Mouse (Mus musculus) ES-Bruce4 (cell line): ENCODE measurements around the gene Slc38a3. TPM values are rescaled to one million over a fixed set of nuclear protein-coding genes. Genes with fewer than 3 reads are reported as not detected.

Experiments
- H3K27ac ChIP-seq: 2 replicates; pipeline ENCODE4 v1.5.1; 2012; ENCODE audit warnings: low read length, inconsistent platforms; ENCODE audit not compliant: insufficient read depth
- H3K27me3 ChIP-seq: 2 replicates; pipeline ENCODE4 v1.6.1; 2012; ENCODE audit warnings: mild to moderate bottlenecking, low read length, inconsistent platforms; ENCODE audit not compliant: control insufficient read depth, poor library complexity, insufficient read depth, severe bottlenecking
- H3K36me3 ChIP-seq: 2 replicates; pipeline ENCODE4 v1.6.1; 2012; ENCODE audit warnings: inconsistent platforms, mild to moderate bottlenecking, low read length, moderate library complexity; ENCODE audit not compliant: control insufficient read depth, poor library complexity, insufficient read depth, severe bottlenecking
- H3K4me1 ChIP-seq: one replicate; pipeline ENCODE4 v1.8.1; 2011; ENCODE audit warnings: low read length; ENCODE audit not compliant: control insufficient read depth, insufficient read depth
- H3K4me3 ChIP-seq: 2 replicates; pipeline ENCODE4 v1.5.1; 2011; ENCODE audit warnings: low read depth, mild to moderate bottlenecking, low read length
- H3K9ac ChIP-seq: 2 replicates; pipeline ENCODE4 v1.6.1; 2012; ENCODE audit warnings: low read depth, mild to moderate bottlenecking, inconsistent platforms; ENCODE audit not compliant: poor library complexity, severe bottlenecking
- H3K9me3 ChIP-seq: replicated peaks from 2 replicates; pipeline ENCODE4 v1.6.1; 2012; ENCODE audit warnings: mild to moderate bottlenecking, low read length, inconsistent platforms; ENCODE audit not compliant: control insufficient read depth, poor library complexity, insufficient read depth, severe bottlenecking
- CTCF ChIP-seq: IDR thresholded peaks from one replicate; pipeline ENCODE4 v1.8.1; 2011; ENCODE audit warnings: low read depth, low read length
- EP300 ChIP-seq: IDR thresholded peaks from 2 replicates; pipeline ENCODE4 v1.6.1; 2011; ENCODE audit warnings: low read depth, low read length; ENCODE audit not compliant: insufficient read depth
- POLR2A ChIP-seq: IDR thresholded peaks from one replicate; pipeline ENCODE4 v1.8.1; 2011; ENCODE audit warnings: low read length; ENCODE audit not compliant: insufficient read depth
- polyA plus RNA-seq: library from polyadenylated mRNA; stranded (reverse); fragments of >200 nt; gene quantifications from 2 replicates; pipeline ENCODE4 v1.2.4, GENCODE M21; 2011; ENCODE audit warnings: low read depth; ENCODE audit not compliant: missing spikeins, insufficient read depth, insufficient read length

The Slc38a3 gene
- polyA plus RNA-seq, 1 experiment, result 8.1 TPM

DNA sequence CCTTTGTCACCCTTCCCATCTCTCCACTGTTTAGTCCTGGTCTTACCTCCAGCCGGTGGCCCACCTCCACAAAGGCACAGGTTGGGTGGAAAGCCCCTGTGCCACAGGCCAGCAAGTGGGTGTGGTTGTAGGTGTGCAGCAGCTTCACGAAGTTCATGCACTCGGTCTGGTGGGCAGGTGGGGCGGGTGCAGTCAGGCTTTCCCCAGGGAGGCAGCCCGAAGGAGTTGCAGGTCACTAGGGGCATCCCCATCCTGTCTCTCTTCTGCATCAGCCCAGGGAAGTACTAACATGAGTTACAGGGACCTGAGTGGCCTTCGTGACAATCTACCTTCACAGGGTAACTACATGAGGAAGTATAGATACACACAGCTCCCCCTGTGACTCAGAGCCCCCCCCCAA lies 66.1 kb downstream of the Slc38a3 start:
- Histone ChIP-seq H3K27ac (no peak overlapping the region), H3K36me3 (no peaks in the 10 kb centered on the region), H3K4me1 (peaks cover 11% of the 10 kb centered on the region), H3K9ac (no peak overlapping the region), H3K27me3 (no peaks in the 10 kb centered on the region), H3K9me3 (no peaks in the 10 kb centered on the region), H3K4me3 (no peak overlapping the region)
- no peak for TF ChIP-seq POLR2A
- no peak for TF ChIP-seq CTCF
- TF ChIP-seq EP300, result no peak

DNA sequence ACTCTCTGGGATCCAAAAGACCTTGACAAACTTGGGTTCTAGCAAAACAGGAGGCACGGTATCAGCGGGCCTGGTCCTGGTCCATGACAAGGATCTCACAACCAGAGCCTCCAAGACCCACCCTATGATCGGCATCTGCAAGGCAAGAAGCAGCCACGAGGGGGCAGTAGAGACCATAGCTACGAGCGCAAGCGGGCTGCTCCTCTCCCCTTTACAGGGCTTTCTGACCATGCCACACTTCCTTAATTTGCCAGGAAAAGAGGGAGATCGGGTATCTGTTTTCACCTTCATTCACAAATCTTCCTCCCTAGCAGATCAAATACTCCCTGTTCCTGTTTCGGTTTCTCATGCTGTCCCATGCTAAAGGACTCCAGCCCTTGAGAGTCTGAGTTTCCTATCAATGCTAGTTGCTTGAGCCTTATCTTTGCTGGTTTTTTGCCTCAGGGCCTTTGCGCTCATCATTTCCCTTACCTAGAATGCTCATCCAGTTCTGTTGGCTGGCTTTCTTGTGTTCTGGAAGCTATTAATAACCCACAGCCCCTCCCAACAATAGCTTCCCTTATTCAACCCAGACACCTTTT lies 67.2 kb downstream of the Slc38a3 start:
- Histone ChIP-seq H3K9me3 (no peaks in the 10 kb centered on the region), H3K36me3 (no peaks in the 10 kb centered on the region), H3K4me3 (no peak overlapping the region), H3K27ac (no peak overlapping the region), H3K4me1 (peaks cover 11% of the 10 kb centered on the region), H3K27me3 (no peaks in the 10 kb centered on the region), H3K9ac (no peak overlapping the region)
- TF ChIP-seq CTCF, result peak; percentile 99
- no peak for TF ChIP-seq POLR2A
- peak; percentile 48; the same call in 1 of the 2 replicates for TF ChIP-seq EP300

DNA sequence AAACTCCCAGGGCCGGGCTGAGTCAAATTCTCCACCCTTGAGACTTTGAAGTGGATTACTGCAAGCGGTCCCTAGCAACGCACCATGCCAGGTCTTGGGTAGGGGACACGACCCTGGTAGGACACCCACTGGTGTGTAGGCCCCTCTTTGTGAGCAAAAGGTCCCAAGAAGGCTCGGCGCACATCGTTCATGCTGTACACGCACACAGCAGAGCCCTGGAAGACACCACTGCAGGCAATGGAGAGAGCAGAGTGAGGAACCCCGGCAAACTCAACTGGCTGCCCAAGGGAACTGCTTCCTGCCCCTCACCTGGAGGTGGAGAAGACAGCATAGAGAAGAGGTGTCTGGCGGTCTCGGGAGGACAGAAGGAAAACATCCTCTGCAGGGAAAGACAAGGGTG lies 68.1 kb downstream of the Slc38a3 start:
- no peak for TF ChIP-seq CTCF
- TF ChIP-seq POLR2A, result no peak
- no peak for TF ChIP-seq EP300
- Histone ChIP-seq H3K9ac (no peak overlapping the region), H3K36me3 (no peaks in the 10 kb centered on the region), H3K4me1 (peaks cover 8% of the 10 kb centered on the region), H3K27ac (no peak overlapping the region), H3K4me3 (no peak overlapping the region), H3K27me3 (no peaks in the 10 kb centered on the region), H3K9me3 (no peaks in the 10 kb centered on the region)

DNA sequence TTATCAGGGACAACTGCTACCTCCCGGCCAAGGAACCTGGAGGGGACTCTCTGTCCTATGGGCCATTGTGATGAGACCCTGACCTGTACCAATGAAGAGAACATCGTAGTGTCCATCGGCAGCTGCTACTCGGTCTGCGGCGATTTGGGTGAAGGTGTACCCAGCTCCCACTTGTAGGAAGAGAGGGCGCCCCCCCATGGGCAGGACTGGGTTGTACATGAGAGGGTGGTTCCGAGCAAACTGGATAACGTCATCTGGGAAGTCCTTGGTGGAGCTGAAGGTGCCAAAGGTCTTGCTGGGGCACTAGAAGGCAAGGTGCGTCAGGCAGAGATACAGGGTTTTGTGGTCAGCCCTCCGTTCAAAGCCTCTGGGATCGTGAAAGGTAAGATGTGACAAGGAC lies 68.6 kb downstream of the Slc38a3 start:
- no peak overlapping the region for H3K9ac ChIP-seq
- TF ChIP-seq CTCF (peak; percentile 49), EP300 (no peak)

More for the DNA sequence above, 68.6 kb downstream of the Slc38a3 start:
- Histone ChIP-seq H3K4me3 (no peak overlapping the region), H3K36me3 (no peaks in the 10 kb centered on the region), H3K9me3 (no peaks in the 10 kb centered on the region), H3K27ac (no peak overlapping the region), H3K4me1 (peaks cover 8% of the 10 kb centered on the region), H3K27me3 (no peaks in the 10 kb centered on the region)

Other genes starting within 250 kb of the Slc38a3 start
- gene Tmem115, start 135.6 kb downstream of the Slc38a3 start, polyA plus RNA-seq, result 10.7 and 11.6 TPM in 2 replicates
- 7.7 and 9.2 TPM in 2 replicates for gene Cyb561d2, start 127.3 kb downstream of the Slc38a3 start, polyA plus RNA-seq
- gene Nprl2, start 127.3 kb downstream of the Slc38a3 start, polyA plus RNA-seq, result 32.3 and 32.7 TPM in 2 replicates
- not detected in 2 replicates for gene Zmynd10, start 122.2 kb downstream of the Slc38a3 start, polyA plus RNA-seq
- gene Rassf1, start 118.0 kb downstream of the Slc38a3 start, polyA plus RNA-seq, result 23.7 and 24.8 TPM in 2 replicates
- gene Tusc2, start 106.3 kb downstream of the Slc38a3 start, polyA plus RNA-seq, result 23.5 and 25.3 TPM in 2 replicates
- 38.4 and 38.7 TPM in 2 replicates for gene Hyal2, start 101.6 kb downstream of the Slc38a3 start, polyA plus RNA-seq
- gene Hyal1, start 92.6 kb downstream of the Slc38a3 start, polyA plus RNA-seq, result 25.8 and 29.7 TPM in 2 replicates
- gene Naa80, start 90.6 kb downstream of the Slc38a3 start, polyA plus RNA-seq, result 18.6 and 21.1 TPM in 2 replicates
- 1.0 and 2.1 TPM in 2 replicates for gene Hyal3, start 88.7 kb downstream of the Slc38a3 start, polyA plus RNA-seq
- gene Ifrd2, start 81.9 kb downstream of the Slc38a3 start, polyA plus RNA-seq, result 43.8 and 45.3 TPM in 2 replicates
- 15.4 and 16.5 TPM in 2 replicates for gene Sema3b, start 60.3 kb downstream of the Slc38a3 start, polyA plus RNA-seq
- gene Gnai2, start 34.2 kb downstream of the Slc38a3 start, polyA plus RNA-seq, result 266 and 284 TPM in 2 replicates
- gene Gnat1, start 10.2 kb upstream of the Slc38a3 start, polyA plus RNA-seq, result 1.5 TPM in 1 of 2 replicates, not detected in the other
- gene Sema3f, start 40.9 kb upstream of the Slc38a3 start, polyA plus RNA-seq, result 12.3 and 19.0 TPM in 2 replicates
- gene Rbm5, start 101.5 kb upstream of the Slc38a3 start, polyA plus RNA-seq, result 143 and 146 TPM in 2 replicates
- gene Rbm6, start 203.7 kb upstream of the Slc38a3 start, polyA plus RNA-seq, result 115 and 130 TPM in 2 replicates
- gene Mon1a, start 218.6 kb upstream of the Slc38a3 start, polyA plus RNA-seq, result 3.0 and 4.2 TPM in 2 replicates
- gene Mst1r, start 237.3 kb upstream of the Slc38a3 start, polyA plus RNA-seq, result 0.16 and 0.61 TPM in 2 replicates